9 mouse cellular contexts compared by ENCODE assay signal in the genomic region with DNA sequence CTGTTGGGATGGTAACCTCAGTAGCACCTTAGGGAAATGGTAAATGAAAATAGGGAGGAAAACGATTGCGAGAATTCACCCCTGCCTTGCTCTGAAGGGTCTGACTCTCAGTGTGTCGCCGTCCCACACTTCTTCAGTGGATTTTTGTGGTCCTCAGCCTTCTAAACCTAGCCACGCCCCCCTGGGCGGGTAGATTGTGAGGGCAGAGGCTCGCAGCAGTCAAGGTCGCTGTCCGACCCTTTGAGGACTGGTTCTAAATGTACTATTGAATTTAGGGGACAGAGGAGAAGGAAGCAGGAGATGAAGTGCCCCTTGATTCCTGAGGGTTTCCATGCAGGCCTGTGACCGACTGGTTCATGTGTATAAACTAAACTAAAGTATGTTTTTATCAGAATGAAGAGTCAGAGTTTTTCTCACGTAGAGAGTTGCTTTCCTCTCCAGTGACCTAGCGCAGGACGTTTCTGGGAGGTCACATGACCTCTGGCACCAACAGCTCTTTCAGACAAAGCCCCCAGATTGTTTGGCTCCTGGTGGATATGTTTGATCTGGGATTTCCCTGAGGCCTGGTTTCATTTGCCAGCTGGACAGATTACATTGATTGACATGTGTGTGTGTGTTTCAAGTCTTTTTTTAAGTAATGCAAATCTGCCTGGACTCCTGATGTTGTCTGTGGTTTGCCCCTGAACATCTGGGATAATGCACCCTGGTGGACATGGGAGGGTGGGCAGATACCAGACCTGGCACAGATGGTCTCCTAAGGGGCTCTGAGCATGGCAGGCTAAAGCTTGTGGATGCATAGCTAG.
DNase-seq lines count a peak whose midpoint lies in the region; ATAC-seq lines count a peak whose summit lies in the region.
"Had no signal": no experiment of that assay in that cellular context is flagged by ENCODE, and none has a peak within 500 bp of the region (broad histone marks: within the 10 kb centered on the region; RNA-seq: fewer than 3 reads in every experiment).

No protein-coding gene starts in this region.

- H3K27me3 ChIP-seq in heart, embryonic 10.5 days (ENCODE audit: insufficient read depth, poor library complexity, severe bottlenecking) = no peaks in the 10 kb centered on the region
- H3K27me3 ChIP-seq in midbrain, embryonic 13.5 days = no peaks in the 10 kb centered on the region
- H3K27me3 ChIP-seq: liver, embryonic 15.5 days had no signal

- H3K9ac ChIP-seq in midbrain, embryonic 13.5 days (replicated peaks) = peak overlapping the region; percentile 39; the same call in 1 of the 2 replicates
- H3K9ac ChIP-seq: liver, embryonic 15.5 days had no signal

- no peaks in the 10 kb centered on the region for H3K9me3 ChIP-seq in heart, embryonic 10.5 days
- no peaks in the 10 kb centered on the region for H3K9me3 ChIP-seq in midbrain, embryonic 13.5 days
- H3K9me3 ChIP-seq: liver, embryonic 15.5 days had no signal

- WGBS in heart, embryonic 10.5 days = 10% methylated on average over 13 of the region's 13 CpGs
- 4% methylated on average over 13 of the region's 13 CpGs for WGBS in midbrain, embryonic 13.5 days

- H3K36me3 ChIP-seq in heart, embryonic 10.5 days = no peaks in the 10 kb centered on the region
- no peaks in the 10 kb centered on the region for H3K36me3 ChIP-seq in midbrain, embryonic 13.5 days
- H3K36me3 ChIP-seq: liver, embryonic 15.5 days had no signal

- peak overlapping the region; percentile 48 for H3K4me3 ChIP-seq in heart, embryonic 10.5 days
- H3K4me3 ChIP-seq in midbrain, embryonic 13.5 days (replicated peaks) = peak overlapping the region; percentile 32
- H3K4me3 ChIP-seq: liver, embryonic 15.5 days had no signal

- ATAC-seq in midbrain, embryonic 13.5 days = peak; percentile 65

- H3K4me1 ChIP-seq in heart, embryonic 10.5 days = peaks cover 11% of the 10 kb centered on the region
- peaks cover 17% of the 10 kb centered on the region for H3K4me1 ChIP-seq in midbrain, embryonic 13.5 days (replicated peaks)
- H3K4me1 ChIP-seq: liver, embryonic 15.5 days had no signal

- H3K27ac ChIP-seq in heart, embryonic 10.5 days = no peak overlapping the region
- no peak overlapping the region for H3K27ac ChIP-seq in midbrain, embryonic 13.5 days
- H3K27ac ChIP-seq: liver, embryonic 15.5 days had no signal

- DNase-seq in heart, embryonic 10.5 days (ENCODE audit: low spot score) = no peak
- DNase-seq in heart, adult 11 months = no peak
- DNase-seq in R1 (ENCODE audit: low read depth, low spot score) = peak; percentile 11
- peak; percentile 8 for DNase-seq in forelimb bud, embryonic 11.5 days (ENCODE audit: low read depth, low spot score)
- no peak for DNase-seq in urinary bladder, postnatal 36 days (ENCODE audit: low spot score in 2 of 2)
- no peak for DNase-seq in frontal cortex, postnatal 36 days (ENCODE audit: low spot score in 2 of 2)
- no peak for DNase-seq in spleen, postnatal 10 days (ENCODE audit: low spot score in 2 of 2)

- peak overlapping the region; percentile 58 for H3K4me2 ChIP-seq in midbrain, embryonic 13.5 days (replicated peaks)
- H3K4me2 ChIP-seq: liver, embryonic 15.5 days had no signal

Comparison
In these comparisons a context has a peak if more than half of its experiments do, and no peak if none do; other contexts are left out.
1. DNase-seq: peak in R1 (single experiment) and forelimb bud, embryonic 11.5 days (single experiment); none in heart, embryonic 10.5 days (single experiment), heart, adult 11 months (single experiment), urinary bladder, postnatal 36 days (0 of 2), frontal cortex, postnatal 36 days (0 of 2) and spleen, postnatal 10 days (0 of 2).